Mouse (Mus musculus) thymus, postnatal 10 days (tissue): ENCODE measurements around the gene Slc25a53.
"Not testable (repeated sequence)": the region's sequence is repeated elsewhere in the genome, so short reads cannot be mapped to it uniquely, and the experiment has no call there.

ENCODE experiments used
- DNase-seq, 2 experiments: peaks; one replicate each; pipeline ENCODE4 v3.0.0; 2021; ENCODE audit warnings: low spot score in 2 of 2

The Slc25a53 gene

DNA sequence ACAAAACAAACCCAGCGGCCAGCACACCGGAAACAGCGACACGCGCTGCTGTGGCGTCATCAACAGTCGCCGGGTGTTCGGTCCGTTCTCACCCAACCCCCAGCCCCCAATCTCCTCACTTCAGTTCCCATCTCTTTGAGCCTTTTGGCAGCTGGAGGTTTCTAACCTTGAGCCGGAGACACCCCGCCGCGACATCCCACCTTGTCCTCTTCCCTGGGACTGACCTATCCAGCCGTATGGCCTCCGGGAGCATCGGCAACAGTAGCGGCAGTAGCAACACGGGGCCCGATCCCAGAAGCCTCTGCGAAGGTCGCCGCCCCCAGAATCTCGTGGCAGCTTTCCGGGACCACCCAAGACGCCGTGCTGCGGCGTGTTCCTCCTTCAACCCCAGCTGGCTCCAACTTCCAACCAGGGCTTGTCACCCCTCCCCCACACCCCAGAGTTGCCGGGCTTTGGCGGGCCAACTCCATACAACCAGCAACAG is at the start of gene Slc25a53:
Gene Slc25a53, minus strand, starts transcription at position 303 of the 484 bp plus-strand sequence.
- peak; percentile 72 to 77 for DNase-seq

DNA sequence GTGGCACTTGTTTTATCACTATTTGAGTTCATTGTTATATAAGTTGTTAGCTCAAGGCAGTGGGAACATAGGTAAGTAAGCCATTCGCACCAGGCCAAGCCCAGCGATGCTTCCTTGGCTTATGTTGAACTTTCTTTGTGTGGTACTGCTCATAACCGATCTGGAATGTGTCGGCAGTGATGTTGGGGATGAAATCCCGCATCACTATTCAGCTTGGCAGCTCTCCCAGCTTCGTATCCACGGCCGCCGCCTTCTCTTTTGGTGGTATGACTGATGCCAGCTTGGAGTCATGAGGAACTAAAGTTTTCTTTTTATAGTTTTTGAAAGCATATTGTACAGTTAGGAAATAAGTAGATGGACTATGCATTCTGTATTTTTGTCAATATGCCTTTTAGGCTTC is 25.1 kb upstream of the Slc25a53 start:
- no peak for DNase-seq

DNA sequence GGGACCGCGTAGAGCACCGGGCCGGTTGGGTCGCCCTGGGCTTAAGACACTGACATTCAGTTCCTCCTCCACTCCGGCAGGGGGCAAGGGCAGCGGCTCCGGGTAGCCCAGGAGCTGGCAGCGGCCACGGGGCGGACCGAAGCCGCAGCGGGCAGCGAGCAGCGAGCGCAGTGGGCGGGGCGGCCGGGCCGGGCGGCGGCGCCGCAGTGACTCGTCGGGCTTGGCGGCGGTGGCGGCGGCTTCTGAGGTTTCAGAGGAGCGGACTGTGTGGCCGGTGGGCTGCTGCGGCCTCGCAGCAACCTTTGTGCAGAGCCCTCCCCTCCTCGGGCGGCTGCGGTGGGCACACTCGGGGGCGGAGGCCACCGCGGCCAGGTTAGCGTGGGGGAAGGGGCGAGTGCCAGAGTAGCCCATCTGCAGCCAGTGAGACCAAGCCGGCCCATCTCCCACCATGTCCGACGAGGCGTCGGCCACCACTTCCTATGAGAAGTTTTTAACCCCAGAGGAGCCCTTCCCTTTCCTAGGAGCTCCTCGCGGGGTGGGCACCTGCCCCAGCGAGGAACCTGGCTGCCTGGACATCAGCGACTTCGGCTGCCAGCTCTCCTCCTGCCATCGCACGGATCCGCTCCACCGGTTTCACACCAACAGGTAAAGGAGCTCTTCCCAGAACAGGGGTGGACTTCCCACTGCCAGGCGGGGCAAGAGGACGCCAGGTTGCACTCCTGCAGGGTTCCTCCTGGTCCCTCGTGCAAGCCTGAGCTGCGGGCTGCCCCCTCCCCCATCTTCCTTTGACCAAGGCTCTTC is 11.5 kb upstream of the Slc25a53 start, which contains the start of gene Fam199x:
Gene Fam199x, plus strand, starts transcription at position 170 of the 801 bp plus-strand sequence.
- DNase-seq, result peak; percentile 32 to 60

DNA sequence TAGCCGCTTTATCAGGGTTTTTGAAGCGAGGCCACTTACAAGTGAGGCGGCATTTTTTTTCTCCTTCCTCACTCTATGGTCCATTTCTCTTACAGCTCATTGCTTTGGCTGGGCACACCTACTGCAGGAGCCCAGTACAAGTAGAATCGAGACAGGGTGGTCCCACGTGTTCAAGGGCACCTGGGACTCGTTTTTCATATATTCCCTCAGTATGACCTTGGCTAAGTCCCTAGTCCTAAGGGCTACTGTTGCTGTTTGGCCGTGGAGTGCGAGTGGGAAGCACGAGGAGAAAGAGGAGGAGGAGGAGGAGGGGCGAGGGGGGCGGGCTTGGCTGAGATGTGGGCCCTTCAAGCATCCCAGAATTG is 10.9 kb upstream of the Slc25a53 start:
- DNase-seq, result no peak

DNA sequence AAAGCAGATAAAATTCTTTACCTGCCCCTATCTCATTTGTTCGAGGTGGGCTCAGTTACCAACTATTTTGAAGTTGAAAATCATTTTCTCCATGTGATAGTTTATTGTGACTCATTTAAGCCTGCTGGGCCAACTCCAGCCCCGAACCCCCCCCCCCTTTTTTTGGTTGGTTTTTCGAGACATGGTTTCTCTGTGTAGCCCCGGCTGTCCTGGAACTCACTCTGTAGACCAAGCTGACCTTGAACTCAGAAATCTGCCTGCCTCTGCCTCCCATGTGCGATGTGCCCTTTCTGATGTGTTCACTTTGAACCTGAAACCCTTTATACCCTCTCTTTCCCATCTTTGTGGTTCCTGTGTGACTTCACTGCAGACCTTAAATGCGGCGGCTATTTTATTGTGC is 400 bp upstream of the Slc25a53 start:
- no peak for DNase-seq

DNA sequence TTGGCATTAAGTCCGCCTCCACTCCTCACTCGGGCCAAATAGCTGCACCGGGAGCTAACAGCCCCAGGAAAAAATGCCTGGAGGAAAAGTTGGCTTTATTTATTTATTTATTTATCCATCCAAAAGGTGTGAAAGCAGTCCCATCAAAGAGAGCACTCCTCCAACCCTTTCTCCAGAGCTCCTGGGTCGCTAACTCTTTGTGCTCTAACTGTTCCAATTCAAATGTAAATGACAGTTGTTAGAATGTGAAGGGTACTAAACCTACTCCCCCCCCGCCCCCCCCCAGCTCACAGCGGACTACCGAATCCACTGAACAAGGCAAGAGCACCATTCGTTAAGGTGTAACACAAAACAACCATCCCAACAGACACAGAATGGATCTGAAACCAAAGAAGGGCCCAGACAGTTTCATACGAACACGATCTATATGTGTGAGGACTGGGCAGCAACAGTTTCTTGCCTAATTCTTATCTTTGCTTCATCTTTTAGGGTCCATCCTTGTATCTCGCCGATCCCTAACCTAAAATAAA is 567 bp downstream of the Slc25a53 start:
- DNase-seq, result no peak

DNA sequence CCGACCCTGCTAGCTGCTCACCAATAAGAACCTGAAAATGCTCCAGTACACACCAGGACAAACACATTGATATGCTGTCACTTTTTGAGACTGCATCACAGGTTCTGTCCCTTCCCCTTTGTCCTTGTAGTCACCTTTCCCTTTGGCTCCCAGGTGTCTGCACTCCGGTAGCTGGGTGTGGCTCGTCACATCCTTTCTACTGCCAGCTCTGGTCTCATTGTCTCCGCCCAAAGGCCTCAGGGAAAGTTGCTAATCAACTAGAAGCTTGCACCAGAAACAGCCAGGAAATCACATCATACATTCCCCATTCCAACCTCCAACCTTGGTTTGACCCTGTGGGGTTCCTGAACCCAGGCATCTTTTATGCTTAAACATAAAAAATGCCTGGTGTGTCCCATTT is 3.8 kb downstream of the Slc25a53 start:
- DNase-seq, result no peak

DNA sequence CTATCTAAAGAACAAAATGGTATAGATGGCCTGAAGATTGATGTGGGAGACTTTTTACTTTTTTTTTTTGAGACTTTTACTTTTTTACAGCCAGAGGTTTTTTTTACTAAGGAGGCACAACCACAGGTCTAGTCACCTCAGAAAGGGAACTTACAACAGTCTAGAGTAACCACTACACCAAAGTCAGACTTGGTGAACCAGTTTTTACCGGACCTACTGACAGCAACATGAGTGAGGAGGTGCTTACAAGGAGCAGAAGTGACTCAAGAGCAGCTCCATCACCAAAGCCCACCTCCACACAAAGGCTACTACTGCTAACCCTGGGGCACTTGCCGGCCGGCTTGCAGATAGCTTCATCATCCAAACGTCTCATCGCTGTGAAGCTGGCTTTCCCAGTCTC is 6.4 kb downstream of the Slc25a53 start:
- DNase-seq, result no peak

DNA sequence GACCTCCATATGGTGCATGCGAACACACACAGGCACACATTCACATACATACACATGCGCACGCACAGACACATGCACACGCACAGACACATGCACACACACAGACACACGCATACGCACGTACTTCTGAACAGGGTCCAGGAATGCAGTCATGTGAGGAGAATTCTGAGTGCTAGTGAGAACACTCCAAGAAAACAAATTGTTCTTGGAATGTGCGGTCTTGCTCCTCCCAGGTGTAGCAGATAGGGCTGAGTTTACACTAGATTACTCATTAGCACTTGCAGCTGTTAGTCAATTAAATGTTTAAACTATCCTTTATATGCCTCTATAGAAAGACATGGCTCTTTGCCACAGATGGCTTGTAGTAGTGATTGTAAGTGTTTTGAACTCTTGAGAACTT is 7.2 kb downstream of the Slc25a53 start:
- DNase-seq, result no peak

DNA sequence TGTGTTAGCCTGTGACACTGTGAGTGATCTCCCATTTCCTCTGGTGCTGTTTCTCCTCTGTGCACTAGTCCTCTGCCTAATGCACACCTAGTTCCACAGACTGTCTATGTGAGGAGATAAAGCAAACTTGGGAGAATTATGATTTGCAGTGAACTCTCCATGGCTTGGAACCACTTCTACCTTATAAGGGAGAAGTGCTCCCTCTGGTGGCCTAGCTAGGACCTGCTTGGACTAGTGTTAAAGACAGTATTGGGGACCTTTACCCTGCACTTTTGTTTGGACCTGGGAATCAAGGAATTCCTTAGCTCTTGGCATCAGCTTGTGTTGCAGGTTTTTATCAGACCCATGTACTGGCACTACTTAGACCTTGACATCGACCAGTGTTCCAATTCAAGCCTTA is 18.8 kb downstream of the Slc25a53 start:
- DNase-seq, result peak; percentile 9 to 54

DNA sequence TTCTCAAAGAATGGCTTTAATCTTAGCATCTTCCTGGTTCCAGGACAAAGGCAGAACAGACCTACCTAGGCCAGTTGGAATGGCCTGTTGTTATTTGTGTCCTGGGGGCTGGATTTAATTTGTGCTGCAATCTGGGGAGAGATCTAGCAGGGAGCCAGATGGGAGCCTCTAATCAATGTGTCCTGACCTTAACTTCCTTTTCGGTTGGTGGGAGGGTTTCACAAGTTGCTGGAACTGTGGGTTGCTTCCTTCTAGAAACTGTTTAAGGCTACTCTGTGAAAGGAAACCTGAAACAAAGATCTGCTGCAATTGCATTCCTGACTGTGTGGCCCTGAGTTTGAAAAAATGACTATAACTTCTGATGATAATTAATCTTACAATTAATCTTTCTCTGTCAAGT is 20.4 kb downstream of the Slc25a53 start:
- no peak for DNase-seq

DNA sequence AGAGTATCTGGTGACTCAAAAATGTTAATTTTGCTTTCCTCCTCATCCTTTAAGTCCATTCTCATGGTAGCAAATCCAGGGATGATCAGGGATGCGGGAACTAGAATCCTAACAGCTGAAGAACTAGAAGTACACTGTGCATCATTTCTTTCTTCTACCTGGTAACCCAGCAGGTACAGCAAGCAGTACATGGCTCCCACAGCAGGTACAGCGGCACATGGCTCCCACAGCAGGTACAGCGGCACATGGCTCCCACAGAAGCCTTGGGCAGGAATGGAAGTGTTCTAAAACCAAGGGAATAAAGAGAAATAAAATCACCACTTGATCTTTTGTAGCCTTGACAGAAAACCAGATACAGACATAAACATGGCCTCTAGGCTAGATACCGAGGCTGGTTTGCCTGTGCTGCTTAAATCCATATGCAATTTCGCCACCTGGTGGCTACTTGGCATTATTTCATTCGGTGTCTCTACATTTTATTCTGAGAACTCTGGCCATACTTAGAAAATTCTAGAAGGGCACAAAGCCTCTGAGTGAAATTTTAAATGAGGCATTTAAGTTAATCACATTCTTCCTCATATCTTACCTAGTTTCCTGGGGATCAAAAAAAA is 22.9 kb downstream of the Slc25a53 start:
- DNase-seq, result peak in 1 of 2 experiments; percentile 31

DNA sequence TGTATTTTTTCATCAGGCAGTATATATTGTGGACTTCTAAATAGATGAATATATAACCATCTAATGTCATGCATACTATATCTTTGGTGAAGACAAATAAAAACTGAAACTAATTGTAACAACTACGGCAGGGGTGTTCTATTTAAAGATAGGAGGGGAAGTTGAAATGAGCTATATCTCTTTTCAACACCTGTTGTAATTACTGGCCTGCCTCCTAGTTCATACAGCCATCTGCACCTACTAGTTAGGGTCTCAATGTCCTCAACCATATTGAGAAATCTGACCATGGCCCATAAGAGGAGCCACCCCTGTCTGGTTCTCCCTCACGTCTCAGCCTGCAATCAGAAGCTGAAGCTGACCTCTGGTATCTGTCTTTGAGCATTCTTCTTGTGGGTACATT is 41.8 kb downstream of the Slc25a53 start:
- DNase-seq, result no peak

DNA sequence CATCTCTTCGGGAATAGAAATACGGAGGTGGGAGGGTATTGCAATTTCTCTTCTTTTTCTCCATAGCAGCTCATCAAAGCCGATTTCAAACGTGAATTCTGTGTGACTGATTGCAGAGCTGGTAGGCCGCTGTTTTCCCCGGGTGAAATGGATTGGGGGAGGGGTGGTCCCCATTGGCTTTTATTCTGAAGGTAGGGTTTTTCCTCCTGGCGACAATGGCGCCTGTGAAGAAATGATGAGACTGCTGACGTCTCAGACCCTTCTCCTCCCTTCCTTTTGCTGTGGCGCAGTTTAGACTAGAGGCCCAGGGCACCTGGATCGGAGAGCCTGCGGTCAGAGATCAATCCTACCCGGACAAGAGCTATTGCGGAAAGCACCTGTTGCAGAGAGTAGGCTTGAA is 44.5 kb downstream of the Slc25a53 start:
- DNase-seq, result no peak

DNA sequence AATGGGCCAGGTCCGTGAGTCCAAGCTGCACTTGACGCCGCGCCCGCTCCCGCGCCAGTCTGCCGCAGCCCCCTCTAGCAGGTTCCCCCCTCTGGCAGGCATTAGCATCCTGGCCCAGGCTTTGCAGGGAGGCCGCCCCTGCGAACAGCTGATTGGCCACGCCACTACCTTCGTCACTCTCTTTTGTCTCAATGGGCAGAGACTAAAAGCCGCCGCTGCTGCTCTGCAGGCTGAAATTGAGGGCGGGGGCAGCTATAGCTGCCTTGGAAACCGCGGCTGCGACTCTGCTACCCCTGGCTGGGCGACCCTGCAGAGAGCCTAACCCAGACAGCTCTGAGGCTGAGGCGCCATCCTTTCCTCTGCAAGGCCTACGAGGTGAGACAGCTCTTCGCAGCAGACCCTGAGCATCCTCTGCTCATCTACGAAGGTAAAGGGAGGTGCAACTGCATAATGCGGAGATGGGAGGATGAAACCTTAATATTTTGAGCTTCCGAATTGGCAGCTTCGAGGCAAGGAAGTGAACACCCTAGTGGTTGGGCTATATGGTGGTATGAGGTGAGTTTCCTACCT is 45.0 kb downstream of the Slc25a53 start, which contains the start of gene Zcchc18:
Gene Zcchc18, plus strand, starts transcription at position 178 of the 570 bp plus-strand sequence.
- DNase-seq, result peak; percentile 31

DNA sequence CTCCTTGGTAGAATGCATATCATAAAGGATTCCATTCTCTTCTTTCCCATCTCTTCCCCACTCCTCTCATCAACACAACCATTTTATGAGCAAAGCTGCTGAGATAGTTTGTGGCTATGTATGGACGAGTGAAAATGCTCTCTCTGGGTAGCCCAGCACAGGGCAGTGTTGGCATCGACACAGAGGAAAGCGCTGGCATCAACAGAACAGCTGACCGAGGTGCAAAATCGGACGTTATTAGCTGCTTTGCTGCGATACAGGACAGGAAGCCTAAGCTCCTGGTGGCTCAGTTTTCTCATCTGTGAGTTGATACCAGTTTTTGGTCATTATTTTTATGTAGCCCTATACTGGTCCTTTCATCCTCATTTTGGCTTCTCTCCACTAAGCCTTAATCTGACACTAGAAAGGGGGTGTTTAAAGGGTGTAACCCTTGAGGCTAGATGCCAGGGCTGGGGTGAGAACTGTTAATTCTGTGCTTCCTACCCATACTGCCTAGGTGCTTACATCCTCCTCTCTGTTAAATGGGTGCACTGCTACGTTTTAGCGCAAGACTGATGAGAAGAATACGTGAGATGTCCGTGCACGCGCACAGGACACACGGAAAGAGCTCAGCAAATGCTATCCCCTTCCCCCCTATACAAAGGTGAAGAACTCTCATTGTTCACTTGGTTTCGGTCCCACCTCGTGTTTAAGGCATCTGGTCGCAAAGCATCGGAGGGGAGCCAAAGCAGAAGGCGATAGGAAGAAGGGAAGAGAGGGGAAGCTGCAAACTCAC is 45.7 kb downstream of the Slc25a53 start:
- no peak for DNase-seq

DNA sequence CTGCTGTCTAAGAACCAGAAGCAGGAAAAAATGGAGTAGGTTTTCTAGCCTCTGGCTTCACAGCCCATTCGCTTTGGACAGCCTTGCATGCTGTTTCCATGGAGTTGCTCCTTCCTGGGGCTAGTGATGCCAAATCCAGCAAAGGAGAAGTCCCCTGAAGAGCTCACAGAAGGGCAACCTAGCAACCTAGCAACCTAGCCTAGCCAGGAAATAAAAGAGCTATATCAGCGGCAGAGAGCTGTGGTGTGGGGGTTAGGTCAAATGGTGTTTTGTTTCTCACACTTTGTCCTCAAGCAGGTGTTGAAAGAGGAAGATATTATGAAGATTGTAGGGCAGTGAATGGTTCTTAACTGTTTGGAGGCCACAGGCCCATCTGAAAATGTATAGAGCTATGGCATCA is 46.8 kb downstream of the Slc25a53 start:
- DNase-seq, result no peak

DNA sequence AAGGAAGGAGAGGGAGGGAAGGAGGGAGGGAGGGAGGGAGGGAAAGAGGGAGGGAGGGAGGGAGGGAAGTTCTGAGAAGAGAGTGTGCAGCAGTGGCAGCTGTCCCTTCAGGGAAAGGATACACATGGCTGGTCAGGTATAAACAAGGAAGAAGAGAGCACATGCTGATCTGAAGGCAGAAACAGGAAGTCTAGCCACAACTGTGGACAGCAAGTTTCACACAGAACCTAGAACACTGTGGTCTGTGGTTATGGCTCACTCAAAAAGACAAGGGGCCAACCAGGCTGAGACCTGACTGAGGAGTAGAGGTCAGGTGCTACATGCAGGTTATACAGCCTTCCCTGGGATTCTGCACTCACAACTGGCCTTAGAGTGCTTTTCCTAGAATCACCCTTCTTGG is 52.1 kb downstream of the Slc25a53 start:
- DNase-seq, result no peak

DNA sequence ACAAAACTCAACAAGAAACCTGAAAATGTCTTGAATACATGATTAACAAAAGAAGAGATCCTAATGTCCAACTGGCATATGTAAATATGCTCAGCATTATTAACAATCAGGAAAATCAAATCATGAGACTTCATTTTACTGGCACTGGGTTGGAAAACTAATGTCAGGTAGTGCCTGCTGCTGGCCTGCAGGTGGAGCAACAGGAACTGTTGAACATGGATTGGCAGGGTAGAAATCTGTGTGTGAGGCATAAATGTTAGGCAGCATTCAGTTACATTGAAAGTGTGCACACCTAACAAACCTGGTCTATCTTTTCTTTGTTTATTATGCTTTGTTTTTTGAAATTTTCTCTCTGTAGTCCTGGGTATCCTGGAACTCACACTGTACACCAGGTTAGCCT is 59.5 kb downstream of the Slc25a53 start:
- no peak for DNase-seq

DNA sequence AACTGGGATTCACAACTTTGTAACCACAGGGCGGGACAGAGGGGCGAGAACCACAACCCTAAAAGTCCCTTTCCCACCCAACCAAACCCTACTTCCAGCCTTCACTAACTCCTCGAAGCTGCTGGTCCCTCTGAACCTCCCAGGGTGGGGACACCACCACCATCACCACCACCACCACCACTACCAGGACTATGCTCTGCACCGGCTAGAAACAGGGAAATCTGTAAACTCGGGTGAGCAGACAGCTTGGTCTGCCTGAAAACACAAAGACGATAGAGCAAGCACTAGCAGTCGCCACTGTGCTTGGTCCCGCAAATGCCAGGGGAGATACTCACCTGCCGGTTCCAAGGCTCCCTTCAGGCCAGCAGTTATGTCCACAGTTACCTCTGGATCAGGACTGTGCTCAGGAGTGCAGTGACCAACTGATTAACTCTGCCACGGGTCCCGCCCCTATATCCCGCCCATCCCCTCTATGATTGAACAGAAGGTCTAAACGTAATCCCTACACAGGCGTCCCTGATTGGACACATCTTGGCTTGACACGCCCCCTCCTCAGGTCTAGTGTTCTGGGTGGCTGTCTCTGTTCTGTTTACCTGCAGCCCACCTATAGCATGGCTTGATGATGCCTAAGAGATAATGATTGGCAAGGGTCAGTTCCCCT is 61.5 kb downstream of the Slc25a53 start, which contains the start of the genes Tmsb15l and Tmsb15b1:
Gene Tmsb15l, minus strand, starts transcription at position 446 of the 661 bp plus-strand sequence.
Gene Tmsb15b1, minus strand, starts transcription at position 451 of the 661 bp plus-strand sequence.
- peak; percentile 36 to 56 for DNase-seq

DNA sequence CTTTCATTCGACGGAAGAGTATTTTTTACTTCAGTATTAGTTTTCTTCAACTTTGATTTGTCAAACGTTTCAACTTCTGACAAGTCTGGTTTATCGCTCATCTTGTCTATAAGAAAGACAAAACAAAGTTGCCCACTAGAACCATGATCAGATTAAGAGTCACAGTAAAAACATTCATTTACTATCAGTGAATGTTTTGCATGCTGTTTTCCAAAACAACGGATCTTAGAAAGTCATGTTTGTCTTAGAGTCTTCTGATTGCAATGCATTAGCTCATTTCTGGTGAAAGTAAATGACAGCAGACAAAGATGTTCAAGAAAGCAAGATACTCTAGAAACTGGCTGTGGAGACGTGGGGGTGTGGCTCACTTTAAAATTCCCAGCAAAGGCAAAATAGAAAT is 62.7 kb downstream of the Slc25a53 start, which contains the start of gene Tmsb15b2:
Gene Tmsb15b2, minus strand, starts transcription at position 101 of the 400 bp plus-strand sequence.
- DNase-seq, result not testable (repeated sequence)
